Mouse (Mus musculus) ES-Bruce4 (cell line): Measurements from ENCODE around the gene Ttc33.

Experiments used
- CTCF ChIP-seq: IDR thresholded peaks from one replicate; pipeline ENCODE4 v1.8.1; 2011; ENCODE audit warnings: low read depth, low read length
- POLR2A ChIP-seq: IDR thresholded peaks from one replicate; pipeline ENCODE4 v1.8.1; 2011; ENCODE audit warnings: low read length; ENCODE audit not compliant: insufficient read depth

DNA sequence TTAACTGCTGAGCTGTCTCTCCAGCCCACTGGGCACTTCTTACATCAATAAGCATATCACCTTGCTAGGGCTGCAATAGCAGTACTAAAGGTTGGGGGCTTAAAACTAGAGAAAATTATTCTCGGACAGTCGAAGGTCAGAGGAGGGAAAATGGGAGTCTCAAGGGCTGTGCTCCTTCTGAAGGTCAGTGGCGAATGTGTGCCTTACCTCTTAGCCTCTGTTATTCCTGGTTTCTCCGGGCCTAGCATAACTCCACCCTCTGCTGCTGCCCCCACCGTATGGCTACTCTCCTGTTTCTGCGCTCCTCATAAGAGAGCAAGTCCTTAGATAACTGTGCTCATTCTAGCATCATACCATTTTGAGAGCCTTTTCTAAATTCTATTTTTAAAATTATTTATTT is 33.2 kb upstream of the Ttc33 start:
- no peak for TF ChIP-seq CTCF
- no peak for TF ChIP-seq POLR2A
